ENCODE assay signal across 7 mouse cellular contexts in genomic region chr8:106682971-106683668, GRCm38 (mm10). TPM values are rescaled to one million over a fixed set of nuclear protein-coding genes. Genes with fewer than 3 reads are reported as not detected.
A peak's percentile ranks its signal among the peaks of the same experiment; 100 is the strongest.
DNase-seq lines count a peak whose midpoint lies in the region; ATAC-seq lines count a peak whose summit lies in the region.

Gene Tango6, plus strand, starts transcription at chr8:106683068.

- peak; percentile 94 for ATAC-seq in midbrain, embryonic 13.5 days

- under 1% methylated on average over 50 of the region's 50 CpGs for WGBS in limb, embryonic 10.5 days
- WGBS in midbrain, embryonic 13.5 days, result under 1% methylated on average over 47 of the region's 50 CpGs

- peak within 1 kb of the TSS; percentile 83 for H3K4me3 ChIP-seq in limb, embryonic 10.5 days
- H3K4me3 ChIP-seq in midbrain, embryonic 13.5 days (replicated peaks), result peak within 1 kb of the TSS; percentile 66

- H3K4me2 ChIP-seq in midbrain, embryonic 13.5 days (replicated peaks), result peak within 1 kb of the TSS; percentile 59

- H3K27ac ChIP-seq in limb, embryonic 10.5 days, result peak within 1 kb of the TSS; percentile 97
- H3K27ac ChIP-seq in midbrain, embryonic 13.5 days, result peak within 1 kb of the TSS; percentile 92

- H3K36me3 ChIP-seq in limb, embryonic 10.5 days, result no peaks in the 10 kb centered on the region
- H3K36me3 ChIP-seq in midbrain, embryonic 13.5 days, result no peaks in the 10 kb centered on the region

- no peaks in the 10 kb centered on the region for H3K27me3 ChIP-seq in limb, embryonic 10.5 days (ENCODE audit: low read depth, poor library complexity, severe bottlenecking)
- H3K27me3 ChIP-seq in midbrain, embryonic 13.5 days, result no peaks in the 10 kb centered on the region

- no peaks in the 10 kb centered on the region for H3K9me3 ChIP-seq in limb, embryonic 10.5 days (replicated peaks)
- no peaks in the 10 kb centered on the region for H3K9me3 ChIP-seq in midbrain, embryonic 13.5 days

- peak within 1 kb of the TSS; percentile 79 for H3K9ac ChIP-seq in midbrain, embryonic 13.5 days (replicated peaks)

- peaks cover 17% of the 10 kb centered on the region for H3K4me1 ChIP-seq in limb, embryonic 10.5 days
- H3K4me1 ChIP-seq in midbrain, embryonic 13.5 days (replicated peaks), result no peaks in the 10 kb centered on the region

- DNase-seq in adrenal gland, adult 8-10 months, result peak; percentile 85
- peak; percentile 89 for DNase-seq in embryo, embryonic 9.5 days (ENCODE audit: extremely low spot score)
- peak; percentile 31 for DNase-seq in gonadal fat pad, adult 2 months (ENCODE audit: low read depth)
- DNase-seq in kidney, adult 11 months, result peak; percentile 86
- DNase-seq in limb, embryonic 10.5 days (ENCODE audit: low spot score), result peak; percentile 93
- peak; percentile 75 for DNase-seq in spleen, adult 12 weeks (ENCODE audit: low spot score)

RNA-seq across cellular contexts. Expression of gene Tango6, which starts in this region (rescaled TPM):
- 10 to 100 TPM; 10.2 to 14.2 (median 12.4) TPM for total RNA-seq in adrenal gland, adult 8-10 months (2022)
- 4.7 and 4.8 TPM in 2 replicates for polyA plus RNA-seq in gonadal fat pad, adult 2 months (2012; rRNA removed)
- polyA plus RNA-seq in limb, embryonic 10.5 days (2016; fragmentation: Nextera tagmentation; extraction: Ambion mirVana), result 15.5 and 16.1 TPM in 2 replicates
- polyA plus RNA-seq in midbrain, embryonic 13.5 days (2015; fragmentation: Nextera tagmentation; extraction: Ambion mirVana), result 7.5 and 7.7 TPM in 2 replicates

Comparison
In these comparisons a context has a peak if more than half of its experiments do, and no peak if none do; other contexts are left out.
1. Peak in every context shown above with its lines: DNase-seq, ATAC-seq, H3K4me3 ChIP-seq and H3K27ac ChIP-seq.
2. DNase-seq: peak in every context shown above with its lines; median percentile 93 in limb, embryonic 10.5 days; 89 in embryo, embryonic 9.5 days; 86 in kidney, adult 11 months; 85 in adrenal gland, adult 8-10 months; 75 in spleen, adult 12 weeks; 31 in gonadal fat pad, adult 2 months.